Comparison of ENCODE assay signal across 16 mouse cellular contexts in genomic region chr2:27603333-27603732, GRCm38 (mm10).
DNase-seq lines count a peak whose midpoint lies in the region; ATAC-seq and TF ChIP-seq lines count a peak whose summit lies in the region.
"Had no signal": no experiment of that assay in that cellular context is flagged by ENCODE, and none has a peak within 500 bp of the region (broad histone marks: within the 10 kb centered on the region; RNA-seq: fewer than 3 reads in every experiment).

No protein-coding gene starts in this region.

- peak overlapping the region; percentile 61 for H3K27ac ChIP-seq in hindbrain, embryonic 13.5 days
- H3K27ac ChIP-seq in hindbrain, embryonic 11.5 days (ENCODE audit: low read depth, low read length) = no peak overlapping the region
- peak overlapping the region; percentile 52; the same call in 1 of the 2 replicates for H3K27ac ChIP-seq in neural tube, embryonic 13.5 days (replicated peaks)
- H3K27ac ChIP-seq in midbrain, embryonic 16.5 days (ENCODE audit: low read length) = peak overlapping the region; percentile 7; the same call in 1 of the 2 replicates
- H3K27ac ChIP-seq in gastrocnemius, adult 2 months = no peak overlapping the region
- H3K27ac ChIP-seq in intestine, embryonic 15.5 days = no peak overlapping the region
- H3K27ac ChIP-seq: embryonic facial prominence, embryonic 12.5 days had no signal

- no peak for DNase-seq in hindbrain, embryonic 11.5 days (ENCODE audit: low spot score)
- DNase-seq in neural tube, embryonic 10.5 days (ENCODE audit: extremely low spot score, low spot score) = no peak
- DNase-seq in gastrocnemius, adult 2 months = no peak
- DNase-seq: adrenal gland, postnatal 25 days; cerebellum, adult 8-10 months; heart, adult 11 months; heart, postnatal 14 days; layer of hippocampus, postnatal 36 days; lung, adult 2 months; spleen, adult 18-20 months had no signal

- no peaks in the 10 kb centered on the region for H3K9me3 ChIP-seq in hindbrain, embryonic 13.5 days
- no peaks in the 10 kb centered on the region for H3K9me3 ChIP-seq in hindbrain, embryonic 11.5 days (ENCODE audit: control insufficient read depth, low read length)
- H3K9me3 ChIP-seq in neural tube, embryonic 13.5 days = no peaks in the 10 kb centered on the region
- H3K9me3 ChIP-seq in midbrain, embryonic 16.5 days (replicated peaks; ENCODE audit: control insufficient read depth, low read length, poor library complexity, severe bottlenecking) = no peaks in the 10 kb centered on the region
- H3K9me3 ChIP-seq in intestine, embryonic 15.5 days = no peaks in the 10 kb centered on the region
- H3K9me3 ChIP-seq: embryonic facial prominence, embryonic 12.5 days had no signal

- no peak overlapping the region for H3K4me3 ChIP-seq in hindbrain, embryonic 13.5 days
- no peak overlapping the region for H3K4me3 ChIP-seq in hindbrain, embryonic 11.5 days (ENCODE audit: low read depth, low read length)
- no peak overlapping the region for H3K4me3 ChIP-seq in neural tube, embryonic 13.5 days
- no peak overlapping the region for H3K4me3 ChIP-seq in midbrain, embryonic 16.5 days (ENCODE audit: low read depth, low read length)
- H3K4me3 ChIP-seq in gastrocnemius, adult 2 months = no peak overlapping the region
- H3K4me3 ChIP-seq in intestine, embryonic 15.5 days (replicated peaks) = no peak overlapping the region
- H3K4me3 ChIP-seq: embryonic facial prominence, embryonic 12.5 days had no signal

- ATAC-seq in hindbrain, embryonic 13.5 days (ENCODE audit: low FRiP score) = peak; percentile 71
- ATAC-seq in hindbrain, embryonic 11.5 days (ENCODE audit: low FRiP score) = no peak
- ATAC-seq in neural tube, embryonic 13.5 days (ENCODE audit: low read depth) = peak; percentile 83
- peak; percentile 73 for ATAC-seq in midbrain, embryonic 16.5 days
- no peak for ATAC-seq in intestine, embryonic 15.5 days

- TF ChIP-seq CTCF in gastrocnemius, adult 2 months (IDR thresholded peaks at IDR 0.05) = no peak

- H3K9ac ChIP-seq in hindbrain, embryonic 13.5 days = no peak overlapping the region
- no peak overlapping the region for H3K9ac ChIP-seq in hindbrain, embryonic 11.5 days (ENCODE audit: low read depth, low read length)
- H3K9ac ChIP-seq in neural tube, embryonic 13.5 days = no peak overlapping the region
- no peak overlapping the region for H3K9ac ChIP-seq in midbrain, embryonic 16.5 days (ENCODE audit: low read depth, low read length)
- H3K9ac ChIP-seq in intestine, embryonic 15.5 days = no peak overlapping the region
- H3K9ac ChIP-seq: embryonic facial prominence, embryonic 12.5 days had no signal

- intact Hi-C loops in gastrocnemius, adult 2 months (cut with DNase I) = no loop called here

- H3K4me2 ChIP-seq in hindbrain, embryonic 13.5 days = no peak overlapping the region
- no peak overlapping the region for H3K4me2 ChIP-seq in hindbrain, embryonic 11.5 days (replicated peaks; ENCODE audit: low read depth, low read length)
- H3K4me2 ChIP-seq in neural tube, embryonic 13.5 days = no peak overlapping the region
- H3K4me2 ChIP-seq in midbrain, embryonic 16.5 days (ENCODE audit: low read length) = no peak overlapping the region
- H3K4me2 ChIP-seq in intestine, embryonic 15.5 days (replicated peaks) = no peak overlapping the region
- H3K4me2 ChIP-seq: embryonic facial prominence, embryonic 12.5 days; liver, embryonic 11.5 days had no signal

- H3K4me1 ChIP-seq in hindbrain, embryonic 13.5 days (replicated peaks) = peaks cover 11% of the 10 kb centered on the region
- H3K4me1 ChIP-seq in hindbrain, embryonic 11.5 days (replicated peaks; ENCODE audit: control insufficient read depth, insufficient read depth, low read length) = no peaks in the 10 kb centered on the region
- H3K4me1 ChIP-seq in neural tube, embryonic 13.5 days (replicated peaks) = peaks cover 10% of the 10 kb centered on the region
- no peaks in the 10 kb centered on the region for H3K4me1 ChIP-seq in midbrain, embryonic 16.5 days (ENCODE audit: control insufficient read depth, insufficient read depth, low read length)
- H3K4me1 ChIP-seq in intestine, embryonic 15.5 days (replicated peaks) = peaks cover 16% of the 10 kb centered on the region; the same call in 1 of the 2 replicates
- H3K4me1 ChIP-seq: embryonic facial prominence, embryonic 12.5 days had no signal

- H3K27me3 ChIP-seq in hindbrain, embryonic 13.5 days = 0 out of 2 replicates have a peak, but pooled peaks cover 2% of the 10 kb centered on the region
- no peaks in the 10 kb centered on the region for H3K27me3 ChIP-seq in hindbrain, embryonic 11.5 days (ENCODE audit: control insufficient read depth, insufficient read depth, low read length)
- no peaks in the 10 kb centered on the region for H3K27me3 ChIP-seq in neural tube, embryonic 13.5 days
- no peaks in the 10 kb centered on the region for H3K27me3 ChIP-seq in midbrain, embryonic 16.5 days (ENCODE audit: control insufficient read depth, insufficient read depth, low read depth, low read length)
- no peaks in the 10 kb centered on the region for H3K27me3 ChIP-seq in intestine, embryonic 15.5 days (replicated peaks)
- H3K27me3 ChIP-seq: embryonic facial prominence, embryonic 12.5 days had no signal

- H3K36me3 ChIP-seq in hindbrain, embryonic 13.5 days = no peaks in the 10 kb centered on the region
- no peaks in the 10 kb centered on the region for H3K36me3 ChIP-seq in hindbrain, embryonic 11.5 days (ENCODE audit: control insufficient read depth, insufficient read depth, low read length)
- no peaks in the 10 kb centered on the region for H3K36me3 ChIP-seq in neural tube, embryonic 13.5 days
- H3K36me3 ChIP-seq in midbrain, embryonic 16.5 days (ENCODE audit: control insufficient read depth, insufficient read depth, low read length) = no peaks in the 10 kb centered on the region
- H3K36me3 ChIP-seq in intestine, embryonic 15.5 days = no peaks in the 10 kb centered on the region
- H3K36me3 ChIP-seq: embryonic facial prominence, embryonic 12.5 days had no signal

- WGBS in hindbrain, embryonic 13.5 days = 85% methylated on average over 4 of the region's 4 CpGs
- WGBS in hindbrain, embryonic 11.5 days = 93% methylated on average over 4 of the region's 4 CpGs
- WGBS in neural tube, embryonic 13.5 days = 77% methylated on average over 4 of the region's 4 CpGs
- 74% methylated on average over 4 of the region's 4 CpGs for WGBS in midbrain, embryonic 16.5 days
- WGBS in intestine, embryonic 15.5 days = 87% methylated on average over 4 of the region's 4 CpGs

Comparison
In these comparisons a context has a peak if more than half of its experiments do, and no peak if none do; other contexts are left out.
1. ATAC-seq: peak in hindbrain, embryonic 13.5 days (single experiment), neural tube, embryonic 13.5 days (single experiment) and midbrain, embryonic 16.5 days (single experiment); none in hindbrain, embryonic 11.5 days (single experiment) and intestine, embryonic 15.5 days (single experiment).
2. H3K27ac ChIP-seq: peak in hindbrain, embryonic 13.5 days (single experiment), neural tube, embryonic 13.5 days (single experiment) and midbrain, embryonic 16.5 days (single experiment); none in hindbrain, embryonic 11.5 days (single experiment), gastrocnemius, adult 2 months (single experiment) and intestine, embryonic 15.5 days (single experiment).